Mouse (Mus musculus) brain, adult 2 months (tissue): Measurements from ENCODE around the gene Gm19684.
"Not testable (repeated sequence)": the region's sequence is repeated elsewhere in the genome, so short reads cannot be mapped to it uniquely, and the experiment has no call there.

Experiments
- DNase-seq: peaks from one replicate; pipeline ENCODE4 v3.0.0; 2011; ENCODE audit warnings: low read depth, low spot score

Gm19684 gene

DNA sequence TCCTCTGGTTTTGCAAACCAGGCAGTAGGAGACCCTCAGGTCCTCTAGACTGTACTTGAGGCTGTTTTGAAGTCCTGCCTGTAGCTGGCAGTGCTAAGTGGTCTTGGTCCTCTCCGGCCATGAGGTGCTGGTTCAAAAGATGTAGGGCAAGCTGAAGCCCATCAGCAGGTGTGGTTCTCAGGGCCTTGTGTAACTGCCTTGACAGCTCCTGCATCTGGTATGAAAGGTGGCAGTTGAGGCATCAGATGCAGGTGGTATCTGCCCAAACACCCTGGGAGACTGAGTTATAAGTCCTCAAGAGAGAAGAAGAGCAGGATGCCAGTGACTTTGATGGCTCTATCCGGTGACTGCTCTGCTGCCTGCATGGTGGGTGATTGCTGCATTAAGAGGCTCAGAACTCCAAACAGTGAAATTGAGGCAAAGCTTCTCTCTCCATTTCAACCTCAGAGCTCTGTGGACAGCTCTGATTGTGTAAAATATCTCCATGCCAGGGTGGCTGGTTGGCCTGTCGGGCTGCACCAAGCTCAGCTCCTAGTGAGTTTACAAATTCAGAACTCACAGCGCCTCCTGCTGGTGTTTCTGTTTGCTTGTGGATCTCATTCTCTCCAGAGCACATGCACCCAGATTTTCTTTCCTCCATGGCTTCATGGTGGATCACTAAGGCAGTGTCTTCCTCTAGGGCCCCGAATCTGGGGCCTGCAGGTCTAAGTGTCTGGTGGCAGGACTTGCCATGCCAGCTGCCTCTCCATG lies 10.2 kb downstream of the Gm19684 start:
- DNase-seq = no peak

DNA sequence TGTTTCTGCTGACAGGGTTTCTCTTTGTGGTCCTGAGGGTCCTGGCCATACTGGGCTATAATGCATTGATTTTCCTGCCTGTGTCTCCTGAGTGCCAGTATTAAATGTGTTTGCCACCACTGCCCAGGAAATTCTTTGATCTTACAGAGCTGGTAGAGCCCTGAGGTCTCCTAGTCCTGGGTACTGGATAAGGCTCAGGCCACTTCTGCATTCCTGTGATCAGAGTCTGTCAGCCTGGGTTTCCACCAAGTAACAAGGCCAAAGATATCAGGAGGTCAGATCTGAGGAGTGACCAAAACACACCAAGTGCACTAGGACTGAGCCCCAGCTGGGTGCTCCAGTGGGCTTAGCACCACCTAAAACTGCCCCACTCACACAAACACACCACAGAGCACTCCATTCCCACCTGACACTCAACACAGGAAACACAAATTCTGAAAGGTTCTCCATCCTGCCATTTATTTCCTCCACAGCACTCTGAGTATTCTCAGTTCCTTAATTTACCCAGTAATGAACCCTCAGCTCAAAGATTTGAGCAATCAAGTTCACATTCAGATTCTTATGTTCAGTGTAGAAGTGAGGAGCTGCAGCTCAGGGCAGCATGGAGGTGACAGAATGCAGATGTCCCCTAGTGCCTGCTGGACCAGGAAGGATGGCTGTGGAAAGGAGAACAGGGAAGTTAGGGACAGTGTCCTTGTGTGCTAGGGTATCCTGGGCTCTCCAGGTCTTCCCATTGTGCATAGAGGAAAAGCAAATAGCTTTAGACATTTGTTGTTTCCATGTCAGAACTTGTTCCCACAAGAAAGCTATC lies 14.1 kb downstream of the Gm19684 start:
- DNase-seq = not testable (repeated sequence)

DNA sequence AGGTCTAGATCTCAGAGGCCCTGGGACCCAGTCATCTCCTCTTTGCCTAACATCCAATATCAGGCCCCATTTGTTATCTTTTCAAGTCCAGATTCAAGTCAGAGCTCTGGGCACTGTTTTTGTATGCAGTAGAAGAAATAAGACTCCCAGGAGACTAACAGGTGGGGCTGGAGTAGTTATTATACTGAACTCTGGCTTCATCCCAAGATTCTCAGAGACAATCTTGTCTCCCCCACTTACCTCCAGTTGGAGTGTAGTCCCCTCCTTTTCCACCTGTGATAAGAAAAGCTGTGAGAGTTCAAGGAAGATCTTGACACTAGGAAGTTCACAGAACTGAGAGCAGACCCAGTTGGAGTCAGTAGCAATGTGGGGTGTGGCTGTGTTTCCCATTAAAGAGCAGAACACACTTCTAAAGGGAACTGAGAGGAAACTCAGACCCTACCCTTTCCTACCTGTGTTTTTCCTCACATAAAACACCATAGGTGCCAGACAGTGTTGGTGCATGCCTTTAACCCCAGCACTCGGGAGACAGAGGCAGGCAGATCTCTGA lies 14.9 kb downstream of the Gm19684 start:
- DNase-seq = not testable (repeated sequence)

DNA sequence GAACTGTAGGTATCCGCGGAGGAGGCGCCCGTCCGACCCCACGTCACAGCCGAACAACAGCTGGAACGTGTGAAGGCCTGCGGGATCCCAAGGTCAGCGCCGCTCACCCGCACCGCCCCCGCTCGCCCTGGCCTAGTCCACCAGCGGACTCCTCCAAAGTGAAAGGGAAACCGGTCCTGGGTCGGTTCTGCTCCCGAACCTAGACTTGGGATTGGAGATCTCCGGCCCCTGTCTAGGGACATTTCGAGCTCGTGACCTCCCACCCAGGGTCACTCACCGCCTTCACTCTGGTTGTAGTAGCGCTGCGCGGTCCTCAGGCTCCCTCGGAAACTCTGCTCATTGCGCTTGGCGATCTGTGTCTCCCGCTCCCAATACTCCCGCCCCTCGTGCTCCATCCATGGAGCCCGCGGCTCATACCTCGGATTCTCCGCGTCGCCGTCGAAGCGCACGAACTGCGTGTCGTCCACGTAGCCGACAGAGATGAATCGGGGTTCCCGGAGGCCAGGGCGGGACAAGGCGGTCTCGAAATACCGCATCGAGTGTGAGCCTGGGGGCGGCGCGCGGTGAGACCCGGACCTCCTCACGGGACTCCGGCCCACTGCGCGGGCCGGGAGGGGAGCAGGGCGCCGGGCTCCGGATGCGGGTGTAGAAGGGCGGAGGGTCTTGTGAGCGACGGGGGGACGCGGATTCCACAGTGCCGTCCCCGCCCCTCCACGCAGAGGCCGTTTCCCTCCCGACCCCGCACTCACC lies 23.8 kb downstream of the Gm19684 start:
- DNase-seq = peak; percentile 3

DNA sequence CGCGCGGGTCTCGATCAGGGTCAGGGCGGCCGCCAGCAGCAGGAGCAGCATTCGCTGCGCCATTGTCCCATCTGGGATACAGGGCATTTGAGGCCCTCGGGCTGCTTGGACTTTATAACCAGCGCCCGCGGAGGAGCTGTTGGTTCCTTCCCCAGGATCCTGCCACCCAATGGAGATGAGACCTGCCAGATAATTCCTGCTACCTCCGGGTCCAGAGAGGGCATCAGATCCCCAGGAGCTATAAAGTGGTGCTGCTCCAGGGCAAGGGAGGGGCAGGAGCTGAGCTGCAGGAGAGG lies 24.3 kb downstream of the Gm19684 start:
- not testable (repeated sequence) for DNase-seq

DNA sequence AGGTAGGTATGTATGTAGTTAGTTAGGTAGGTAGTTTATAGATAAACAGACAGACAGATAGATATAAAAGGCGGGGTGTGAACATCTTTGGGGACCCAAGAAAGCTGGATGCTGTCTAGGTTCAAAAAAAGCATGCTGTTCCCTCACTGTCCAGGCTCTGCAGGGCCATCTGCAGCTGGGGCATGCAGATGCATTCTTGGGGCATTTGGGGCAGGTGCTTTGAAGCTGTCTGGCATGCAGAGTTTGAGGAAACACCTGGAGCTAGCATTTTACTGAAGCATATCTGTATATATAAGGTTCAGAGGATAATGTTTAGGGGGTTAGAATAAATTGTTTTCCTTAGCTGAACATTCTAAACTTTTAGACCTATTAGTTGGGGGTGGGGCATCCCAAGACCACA lies 25.5 kb downstream of the Gm19684 start:
- not testable (repeated sequence) for DNase-seq

DNA sequence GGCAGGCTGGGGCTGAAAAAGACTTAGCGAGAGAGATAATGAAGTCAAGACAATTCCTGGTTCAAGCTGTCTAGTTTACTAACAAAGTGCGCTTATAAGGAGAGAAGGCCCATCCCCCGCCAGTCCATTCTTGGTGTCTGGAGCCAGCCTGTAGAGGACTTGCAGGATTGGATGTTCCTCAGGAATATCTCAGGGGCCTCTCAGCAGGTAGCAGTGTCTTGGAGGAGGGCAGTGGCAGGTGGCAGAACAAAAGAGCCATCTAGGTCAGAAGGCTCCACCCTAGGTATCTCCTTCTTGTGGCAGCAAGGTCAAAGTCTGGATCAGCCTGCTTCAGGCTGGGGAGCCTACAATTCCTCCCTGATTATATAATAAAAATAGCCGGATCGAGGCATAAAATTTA lies 27.0 kb downstream of the Gm19684 start:
- DNase-seq = not testable (repeated sequence)

DNA sequence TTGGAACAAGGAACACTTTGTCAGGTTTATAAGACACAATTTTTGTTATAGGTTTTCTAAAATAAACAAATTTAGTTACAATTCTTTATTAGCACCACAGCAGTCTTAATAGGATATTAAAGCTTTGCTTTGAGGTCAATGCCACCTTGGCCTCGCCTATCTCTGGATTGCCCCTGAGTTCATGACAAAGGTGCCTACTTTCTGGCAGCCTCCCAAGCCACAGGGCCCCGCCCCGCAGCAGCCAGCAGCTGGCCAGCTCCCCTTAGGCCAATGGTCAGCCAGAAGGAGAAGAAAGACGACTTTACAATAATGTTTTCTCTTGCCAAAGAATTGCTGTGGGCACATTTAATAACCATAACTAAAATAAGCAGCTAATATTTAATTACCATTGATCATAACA lies 29.7 kb downstream of the Gm19684 start:
- DNase-seq = not testable (repeated sequence)

DNA sequence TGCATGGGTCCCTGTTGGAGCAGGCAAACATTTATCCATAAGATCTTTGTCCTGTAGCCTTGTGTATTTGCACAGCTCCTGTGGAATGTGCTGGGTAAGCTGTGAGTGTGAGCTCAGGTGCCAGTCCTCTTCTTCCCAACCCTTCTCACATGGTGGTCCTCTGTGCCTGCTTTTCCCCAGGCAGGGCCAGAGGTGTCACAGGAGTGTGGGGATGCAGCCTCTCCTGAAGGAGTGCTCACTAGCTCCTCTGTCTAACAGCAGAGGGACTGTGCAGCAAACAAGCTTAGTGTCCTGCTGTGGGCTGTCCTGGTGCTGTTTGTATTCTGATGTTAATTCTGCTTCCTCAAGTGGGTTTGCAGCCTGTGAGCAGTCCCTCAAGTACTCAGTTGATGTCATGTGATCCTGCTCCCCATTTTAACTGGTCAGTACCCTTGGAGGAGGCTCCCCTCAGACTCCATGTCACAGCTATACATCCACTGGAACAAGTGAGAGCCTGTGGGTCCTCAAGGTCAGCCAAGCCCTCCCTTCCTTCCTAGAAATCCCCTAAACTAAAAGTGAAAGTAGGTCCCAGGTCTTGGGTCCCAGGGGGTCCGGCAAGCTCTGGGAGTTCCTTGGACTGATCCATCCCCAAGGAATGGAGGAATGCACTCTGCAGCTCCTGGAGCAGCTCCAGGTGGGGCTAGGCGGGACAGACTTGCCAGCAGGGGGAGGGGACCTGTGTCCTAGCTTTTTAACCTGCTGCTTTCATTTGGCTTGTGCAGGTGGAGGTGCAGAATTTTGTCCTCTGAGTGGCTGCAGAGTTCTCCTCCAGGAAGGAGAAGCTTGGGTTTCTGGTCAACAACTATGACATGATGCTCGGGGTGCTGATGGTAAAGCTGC lies 33.0 kb downstream of the Gm19684 start:
- no peak for DNase-seq

DNA sequence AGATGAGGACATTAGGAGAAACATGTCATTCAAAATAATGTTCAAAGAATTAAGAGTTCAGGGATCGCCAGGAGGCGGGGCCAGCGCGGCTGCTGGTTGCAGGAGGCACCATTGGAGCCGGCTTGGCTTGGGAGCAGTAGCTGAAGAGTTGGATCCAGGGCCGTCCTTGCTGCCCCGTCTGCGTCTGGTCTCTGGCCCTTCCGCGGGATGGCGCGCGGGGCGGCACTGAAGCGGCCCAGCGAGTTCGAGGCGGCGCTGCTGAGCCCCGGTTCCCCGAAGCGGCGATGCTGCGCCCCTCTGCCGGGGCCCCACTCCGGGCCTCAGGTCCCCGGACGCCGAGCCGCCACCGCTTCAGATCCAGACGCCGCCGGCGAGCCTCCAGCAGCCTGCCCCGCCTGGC lies 36.3 kb downstream of the Gm19684 start:
- not testable (repeated sequence) for DNase-seq

DNA sequence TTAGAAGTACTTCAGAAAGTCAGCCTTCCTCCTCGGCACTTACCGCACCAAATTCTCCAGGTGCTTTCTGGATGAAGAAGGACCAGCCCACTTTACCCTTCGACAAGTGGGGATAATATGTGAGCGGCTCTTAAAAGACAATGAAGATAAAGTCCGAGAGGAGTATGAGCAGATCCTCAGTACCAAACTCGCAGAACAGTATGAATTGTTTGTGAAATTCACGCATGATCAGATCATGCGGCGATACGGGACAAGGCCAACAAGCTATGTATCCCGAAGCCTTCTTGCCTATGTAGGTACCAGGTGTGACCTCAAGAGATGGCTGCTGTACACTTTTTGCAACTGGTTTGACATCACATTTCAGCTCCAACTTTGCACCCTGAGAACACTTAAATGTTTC lies 36.8 kb downstream of the Gm19684 start:
- not testable (repeated sequence) for DNase-seq

DNA sequence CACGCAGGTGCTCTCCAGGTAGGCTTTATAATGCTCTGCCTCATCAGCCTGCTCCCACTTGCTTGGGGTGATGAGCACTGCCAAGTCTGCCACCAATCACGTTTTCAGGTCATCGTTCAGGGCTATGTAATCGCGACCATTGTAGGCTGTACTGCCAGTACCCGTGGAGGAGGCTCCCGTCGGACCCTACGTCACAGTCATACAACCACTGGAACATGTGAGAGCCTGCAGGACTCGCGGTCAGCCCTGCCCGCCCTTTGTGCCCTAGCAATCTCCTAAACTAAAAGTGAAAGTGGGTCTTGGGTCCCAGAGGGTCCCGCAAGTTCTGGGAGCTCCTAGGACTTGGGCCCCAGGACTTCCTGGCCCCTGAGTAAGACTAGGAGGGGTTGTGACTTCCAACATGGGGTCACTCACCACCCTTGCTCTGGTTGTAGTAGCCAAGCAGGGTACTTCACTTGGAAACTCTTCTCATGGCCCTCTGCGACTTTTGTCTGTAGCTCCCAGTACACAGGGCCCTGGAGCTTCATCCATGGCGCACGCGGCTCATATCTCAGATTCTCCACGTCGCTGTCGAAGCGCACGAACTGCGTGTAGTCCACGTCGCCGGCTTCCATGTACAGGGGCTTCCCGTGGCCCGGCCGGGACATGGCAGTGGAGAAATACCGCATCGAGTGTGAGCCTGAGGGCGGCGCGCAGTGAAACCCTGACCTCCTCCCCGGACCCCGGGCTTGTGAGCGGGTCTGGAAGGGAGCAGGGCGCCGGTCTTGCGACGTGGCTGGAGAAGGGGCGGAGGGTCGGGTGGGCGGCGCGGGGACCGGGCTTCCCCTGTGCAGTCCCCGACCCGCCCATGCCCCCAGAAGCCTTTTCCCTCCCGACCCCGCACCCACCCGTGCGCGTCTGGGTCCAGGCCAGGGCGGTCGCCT lies 39.9 kb downstream of the Gm19684 start:
- no peak for DNase-seq

DNA sequence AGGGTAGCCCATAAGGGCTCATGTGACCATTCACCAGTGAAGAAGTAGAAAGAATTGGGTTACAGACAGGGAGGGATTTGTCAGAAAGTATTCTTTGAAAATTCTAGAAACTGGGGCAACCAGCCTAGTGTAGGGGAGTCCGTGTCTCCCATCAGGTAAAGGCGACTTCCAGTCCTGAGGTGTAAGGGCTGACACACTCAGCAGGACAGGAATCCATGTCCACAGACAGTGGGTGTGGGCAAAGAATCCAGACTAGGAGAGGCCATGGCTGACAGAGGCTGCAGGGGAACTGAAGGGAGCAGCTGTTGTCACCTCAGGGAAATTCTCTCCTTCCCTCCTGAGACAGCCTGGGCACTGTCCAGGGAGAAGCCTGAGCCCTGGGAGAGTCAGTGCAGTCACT lies 45.4 kb downstream of the Gm19684 start:
- DNase-seq = not testable (repeated sequence)

DNA sequence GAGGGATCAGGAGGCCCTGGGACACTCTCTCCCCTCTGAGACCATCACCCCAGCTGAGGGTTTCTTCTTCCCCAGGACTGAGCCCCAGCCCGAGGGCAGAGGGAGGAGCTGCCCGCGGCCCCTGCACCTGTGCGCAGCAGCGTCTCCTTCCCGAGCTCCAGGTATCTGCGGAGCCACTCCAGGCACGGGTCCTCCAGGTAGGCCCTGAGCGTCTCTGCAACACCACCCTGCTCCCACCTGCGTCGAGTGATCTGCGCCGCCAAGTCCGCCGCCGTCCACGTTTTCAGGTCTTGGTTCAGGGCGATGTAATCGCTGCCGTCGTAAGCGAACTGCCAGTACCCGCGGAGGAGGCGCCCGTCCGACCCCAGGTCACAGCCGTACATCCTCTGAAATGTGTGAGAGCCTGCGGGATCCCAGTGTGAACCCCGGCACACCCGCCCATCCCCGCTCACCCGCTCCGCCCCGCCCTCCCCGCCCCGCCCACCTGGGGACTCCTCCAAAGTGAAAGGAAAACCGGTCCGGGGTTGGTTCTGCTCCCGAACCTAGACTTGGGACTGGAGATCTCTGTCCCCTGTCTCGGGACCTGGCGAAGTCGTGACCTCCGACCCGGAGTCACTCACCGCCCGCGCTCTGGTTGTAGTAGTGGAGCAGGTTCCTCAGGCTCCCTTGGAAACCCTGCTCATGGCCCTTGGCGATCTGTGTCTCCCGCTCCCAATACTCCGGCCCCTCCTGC lies 46.0 kb downstream of the Gm19684 start:
- no peak for DNase-seq

DNA sequence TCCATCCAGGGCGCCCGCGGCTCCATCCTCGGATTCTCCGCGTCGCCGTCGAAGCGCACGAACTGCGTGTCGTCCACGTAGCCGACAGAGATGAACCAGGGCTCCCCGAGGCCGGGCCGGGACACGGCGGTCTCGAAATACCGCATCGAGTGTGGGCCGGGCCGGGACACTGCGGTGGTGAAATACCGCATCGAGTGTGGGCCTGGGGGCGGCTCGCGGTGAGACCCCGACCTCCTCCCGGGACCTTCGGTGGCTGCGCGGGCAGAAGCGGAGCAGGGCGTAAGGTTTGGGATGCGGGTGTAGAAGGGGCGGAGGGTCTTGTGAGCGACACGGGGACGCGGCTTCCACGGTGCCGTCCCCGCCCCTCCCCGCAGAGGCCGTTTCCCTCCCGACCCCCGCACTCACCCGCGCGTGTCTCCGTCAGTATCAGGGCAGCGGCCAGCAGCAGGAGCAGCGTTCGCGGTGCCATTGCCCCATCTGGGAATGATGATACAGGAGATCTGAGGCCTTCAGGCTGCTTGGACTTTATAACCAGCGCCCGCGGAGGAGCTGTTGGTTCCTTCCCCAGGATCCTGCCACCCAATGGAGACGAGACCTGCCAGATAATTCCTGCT lies 46.7 kb downstream of the Gm19684 start, which contains the start of gene Gm8909:
Gene Gm8909 (minus strand): TSS at position 499 of the 614 bp plus-strand sequence.
- no peak for DNase-seq

DNA sequence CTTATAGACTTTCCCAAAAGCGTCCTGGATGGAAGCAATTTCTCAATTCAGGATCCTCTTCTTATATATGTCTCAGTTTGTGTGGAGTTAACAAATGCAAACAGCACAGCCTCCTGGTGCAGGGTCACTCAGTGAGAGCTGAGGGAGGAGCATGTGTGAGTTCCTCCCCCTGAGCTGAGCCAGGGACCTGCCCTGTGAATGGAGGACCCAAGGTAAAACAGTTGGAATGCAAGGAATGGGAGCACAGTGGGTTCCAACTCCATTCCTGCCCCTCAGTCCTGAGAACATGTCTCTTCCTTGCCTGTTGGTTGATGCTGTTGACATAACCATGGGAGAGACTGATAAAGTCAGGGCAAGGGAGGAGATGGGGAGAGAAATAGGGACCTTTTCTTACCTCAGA lies 47.6 kb downstream of the Gm19684 start:
- DNase-seq = not testable (repeated sequence)

DNA sequence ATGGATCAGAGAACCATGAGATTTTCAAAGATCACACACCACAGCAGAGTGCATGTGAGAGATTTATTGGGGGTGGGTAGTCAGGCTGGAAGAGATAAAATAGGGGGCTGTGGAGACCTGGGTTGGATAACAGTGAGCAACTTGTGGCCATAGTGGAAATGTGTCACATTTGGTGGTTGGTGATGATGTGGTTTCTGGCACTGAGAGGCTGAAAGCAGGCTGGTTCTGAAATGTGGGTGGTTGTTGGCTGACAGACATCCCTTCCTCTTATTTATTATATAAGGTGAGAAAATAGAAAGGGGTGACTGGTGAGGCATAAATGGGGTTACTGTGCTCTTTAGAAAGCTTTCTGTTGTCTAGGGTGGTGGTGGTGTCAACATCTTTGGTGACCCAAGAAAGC lies 48.3 kb downstream of the Gm19684 start:
- no peak for DNase-seq

DNA sequence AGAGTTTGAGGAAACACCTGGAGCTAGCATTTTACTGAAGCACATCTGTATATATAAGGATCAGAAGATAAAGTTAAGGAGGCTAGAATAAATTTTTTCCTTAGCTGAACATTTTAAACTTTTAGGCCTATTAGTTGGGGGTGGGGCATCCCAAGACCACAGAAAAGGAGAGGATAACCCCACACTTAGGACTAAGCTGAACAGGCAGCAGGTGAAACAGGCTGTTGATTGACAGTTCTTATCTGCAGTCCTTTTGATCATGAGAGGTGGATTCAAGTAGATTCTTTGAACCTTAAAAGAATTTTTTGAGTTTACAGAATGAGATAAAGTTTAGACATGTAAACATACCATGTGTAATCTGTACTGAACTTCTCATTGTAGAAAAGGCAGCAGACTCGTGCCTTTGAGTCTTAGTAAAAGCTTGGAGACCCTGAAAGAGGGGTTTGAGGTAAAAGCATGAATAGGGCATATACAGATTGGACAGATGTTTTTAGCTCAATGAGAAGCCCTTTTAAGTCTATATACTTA lies 48.9 kb downstream of the Gm19684 start:
- DNase-seq = no peak

DNA sequence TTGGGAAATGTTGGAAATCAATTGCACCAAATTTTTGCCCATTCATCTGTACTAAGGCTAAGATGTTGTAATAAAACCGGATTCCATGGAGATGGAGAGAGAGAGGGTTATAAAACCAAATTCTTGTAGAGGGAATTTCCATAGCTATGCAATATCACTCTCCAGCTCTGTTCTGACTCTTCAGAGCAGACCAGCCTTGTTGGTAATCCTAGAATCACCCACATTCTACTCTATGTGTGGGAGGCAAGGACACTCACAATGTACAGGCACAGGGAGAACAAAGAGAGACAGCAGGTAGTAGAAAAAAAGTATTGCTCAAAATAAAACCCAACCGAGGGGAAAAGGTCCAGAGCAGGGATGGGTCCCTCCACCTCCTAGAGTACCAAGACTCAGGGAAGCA lies 54.7 kb downstream of the Gm19684 start:
- DNase-seq = not testable (repeated sequence)
